Mouse (Mus musculus): ENCODE results near the gene Col4a3.

Gene Col4a3

GRCm38 (mm10) chr1:82686866-82687265 lies 100.1 kb downstream of the Col4a3 start:
- no peak for DNase-seq (ENCODE audit: low spot score)

- no peak for DNase-seq (ENCODE audit: low spot score)
Measured at GRCm38 (mm10) chr1:82687931-82688330, 101.2 kb downstream of the Col4a3 start.

- no peak for DNase-seq (ENCODE audit: low spot score)
Measured at GRCm38 (mm10) chr1:82695915-82696314, 109.2 kb downstream of the Col4a3 start.

GRCm38 (mm10) chr1:82717816-82718512 lies 131.2 kb downstream of the Col4a3 start:
- no peak for DNase-seq (ENCODE audit: low spot score)

GRCm38 (mm10) chr1:82724339-82725025 lies 137.8 kb downstream of the Col4a3 start, which contains the start of gene Mff:
Gene Mff, plus strand, starts transcription at chr1:82724890.
- DNase-seq (ENCODE audit: low spot score), result peak; percentile 90

DNA sequence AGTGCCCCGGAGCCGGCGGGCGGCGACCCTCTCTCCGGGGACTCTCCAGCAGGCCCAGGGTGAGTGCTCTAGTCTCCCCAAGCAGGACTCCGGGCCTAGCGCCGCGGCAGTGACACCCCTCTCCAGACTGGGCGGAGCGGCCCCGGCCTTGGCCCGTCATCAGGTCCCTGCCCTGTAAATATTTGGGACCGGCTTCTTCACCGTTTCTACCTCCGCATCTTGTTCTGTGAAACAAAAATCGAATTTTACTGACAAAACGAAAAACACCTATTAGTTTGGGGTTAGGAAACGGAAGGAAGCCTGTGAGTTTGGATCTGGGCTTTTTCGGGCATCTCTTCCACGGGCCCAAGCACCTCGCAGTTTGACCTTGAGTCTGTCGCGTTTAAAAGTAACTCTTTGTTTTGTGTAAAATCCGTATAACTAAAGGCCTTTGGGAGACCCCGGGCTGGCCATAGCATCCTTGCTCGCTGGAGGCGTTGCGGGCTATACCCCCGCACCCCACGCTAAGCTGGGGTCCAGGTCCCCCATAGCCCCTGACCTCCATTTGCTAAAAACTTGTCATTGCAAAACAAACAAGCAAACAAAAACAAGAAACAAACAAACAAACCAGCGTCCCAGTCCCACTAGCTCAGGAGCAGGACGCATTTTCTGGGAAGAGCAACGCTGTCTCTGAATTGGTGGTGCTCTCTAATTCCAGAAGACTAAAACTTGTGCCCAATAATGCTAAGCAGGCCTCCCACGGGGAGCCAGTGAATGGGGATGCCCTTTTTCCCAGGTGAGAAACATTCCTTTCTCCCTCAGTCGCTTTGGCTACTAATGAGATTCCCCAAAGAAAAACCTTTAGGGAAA lies 138.5 kb downstream of the Col4a3 start:
- DNase-seq (ENCODE audit: low spot score), result peak; percentile 28

DNA sequence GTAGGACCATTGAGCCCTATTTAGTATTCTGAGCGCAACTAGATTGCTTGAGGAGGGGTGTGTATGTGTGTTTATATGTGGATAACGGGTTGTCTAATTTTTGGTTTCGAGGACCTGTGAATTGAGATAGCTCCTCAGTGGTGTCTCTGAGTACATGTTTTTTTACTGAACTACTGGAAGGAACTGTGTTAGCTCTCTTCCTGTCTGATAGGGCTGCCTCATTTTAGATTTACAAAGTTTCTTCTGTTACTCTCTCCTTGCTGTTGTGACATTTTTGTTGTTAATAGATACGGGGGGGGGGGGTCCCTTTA lies 139.1 kb downstream of the Col4a3 start:
- no peak for DNase-seq (ENCODE audit: low spot score)

GRCm38 (mm10) chr1:82726482-82726881 lies 139.8 kb downstream of the Col4a3 start:
- no peak for DNase-seq (ENCODE audit: low spot score)

DNA sequence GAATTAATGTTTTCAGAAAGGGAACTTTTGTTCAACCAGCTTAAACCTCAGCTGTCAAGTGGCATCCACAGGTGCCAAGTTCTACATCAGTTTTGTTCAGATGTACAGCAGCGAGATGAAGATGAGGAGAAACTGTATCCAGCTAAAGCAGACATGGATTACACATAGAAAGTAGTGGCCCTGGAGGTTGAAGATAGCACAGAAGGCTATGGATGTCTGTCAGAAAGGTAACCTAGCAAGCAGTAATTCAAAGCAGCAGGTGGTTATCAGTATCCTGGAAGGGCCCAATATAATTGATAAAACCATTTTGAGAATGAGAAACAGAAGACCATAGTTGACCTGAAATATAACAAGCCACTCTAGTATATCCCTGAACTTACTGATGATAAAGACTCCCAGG lies 146.6 kb downstream of the Col4a3 start:
- no peak for DNase-seq (ENCODE audit: low spot score)

DNA sequence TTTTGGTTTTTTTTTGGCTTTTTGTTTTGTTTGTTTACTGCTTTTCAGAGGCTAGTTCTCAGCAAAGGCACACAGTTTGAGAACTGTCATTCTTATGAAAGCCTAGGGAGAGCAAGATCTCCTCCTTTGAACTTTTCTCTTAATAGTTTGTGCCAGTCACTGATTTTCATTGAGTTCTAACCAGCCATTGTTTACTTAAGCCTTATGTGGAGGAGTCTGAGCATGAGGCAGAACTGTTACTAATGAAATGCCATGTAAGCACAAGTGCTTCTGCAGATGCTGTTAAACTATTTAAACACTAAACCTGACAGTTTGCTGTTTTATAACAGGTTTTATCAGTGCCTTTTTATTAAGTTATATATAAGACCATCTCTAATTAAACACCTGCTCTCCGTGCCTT lies 151.3 kb downstream of the Col4a3 start:
- DNase-seq (ENCODE audit: low spot score), result no peak

GRCm38 (mm10) chr1:82741539-82741938 lies 154.8 kb downstream of the Col4a3 start:
- DNase-seq (ENCODE audit: low spot score), result no peak

GRCm38 (mm10) chr1:82743962-82744361 lies 157.2 kb downstream of the Col4a3 start:
- DNase-seq (ENCODE audit: low spot score), result no peak

DNA sequence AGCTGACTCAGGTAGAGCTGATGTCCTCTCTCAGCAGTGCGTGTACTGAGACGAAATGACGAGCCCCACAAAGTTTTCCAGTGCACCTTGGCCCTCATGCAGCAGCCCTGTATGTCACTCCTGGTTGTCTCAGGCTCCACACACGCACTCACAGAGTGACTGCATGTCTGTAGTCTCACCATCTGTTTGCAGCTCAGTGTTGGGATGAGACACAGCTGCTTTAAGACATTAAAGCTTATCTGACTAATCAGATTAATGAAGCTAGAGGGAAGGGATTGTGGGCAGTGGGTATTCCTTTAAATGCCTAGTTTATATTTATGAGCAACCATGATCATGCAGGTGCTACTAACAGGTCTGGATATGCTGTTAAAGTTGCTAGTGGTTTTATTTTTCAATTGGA lies 159.7 kb downstream of the Col4a3 start:
- DNase-seq (ENCODE audit: low spot score), result no peak

DNA sequence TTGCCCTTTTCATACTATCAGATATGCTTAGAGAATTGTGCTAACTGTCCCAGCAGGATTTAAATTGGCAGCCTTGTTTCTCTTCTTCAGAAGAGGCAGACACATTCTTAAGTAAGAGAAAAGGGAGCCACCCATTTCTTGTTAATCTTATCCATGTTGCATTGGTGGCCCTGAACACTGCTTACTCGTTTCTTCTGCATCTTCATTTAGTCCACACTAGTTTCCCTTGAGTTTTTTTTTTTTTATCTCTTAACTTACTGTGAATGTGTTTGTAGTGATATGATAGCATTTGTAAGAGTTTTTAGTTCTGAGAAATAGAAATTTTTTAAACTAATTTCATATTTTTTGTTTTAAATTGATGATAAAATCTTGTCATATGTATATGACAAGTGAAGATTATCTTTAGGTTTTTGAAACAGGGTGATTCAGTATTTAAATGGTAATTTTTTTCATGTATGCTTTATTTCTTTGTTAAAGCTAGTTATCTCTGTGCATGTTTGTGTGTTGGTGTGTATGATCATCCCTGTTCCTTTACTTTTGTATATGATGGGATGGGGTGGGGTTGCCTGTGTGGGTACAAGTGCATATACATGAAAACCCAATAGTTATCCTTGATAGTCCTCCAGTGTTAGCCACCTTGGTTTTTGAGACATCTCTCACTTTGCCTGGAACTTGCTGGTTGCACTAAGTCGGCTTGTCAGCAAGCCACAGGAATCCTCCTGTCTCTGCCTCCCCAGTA lies 161.2 kb downstream of the Col4a3 start:
- DNase-seq (ENCODE audit: low spot score), result no peak

DNA sequence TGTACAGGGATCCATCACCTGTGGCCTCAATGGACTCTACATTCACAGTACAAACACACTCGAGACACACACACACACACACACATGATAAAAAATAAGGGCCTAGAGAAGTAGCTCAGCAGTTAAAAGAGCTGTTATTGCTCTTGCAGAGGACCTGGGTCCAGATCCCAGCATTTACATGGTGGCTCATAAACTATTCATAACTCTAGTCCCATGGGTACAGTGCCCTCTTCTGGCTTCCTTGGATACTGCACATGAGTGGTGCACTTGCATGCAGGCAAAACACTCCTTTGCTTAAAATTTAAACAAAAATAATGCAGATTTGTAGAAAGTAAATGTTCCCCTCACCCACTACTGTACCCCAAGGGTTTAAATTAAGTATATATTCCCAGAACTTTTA lies 172.8 kb downstream of the Col4a3 start:
- DNase-seq (ENCODE audit: low spot score), result no peak

- DNase-seq (ENCODE audit: low spot score), result no peak
Measured at GRCm38 (mm10) chr1:82761454-82762169, 174.9 kb downstream of the Col4a3 start.

DNA sequence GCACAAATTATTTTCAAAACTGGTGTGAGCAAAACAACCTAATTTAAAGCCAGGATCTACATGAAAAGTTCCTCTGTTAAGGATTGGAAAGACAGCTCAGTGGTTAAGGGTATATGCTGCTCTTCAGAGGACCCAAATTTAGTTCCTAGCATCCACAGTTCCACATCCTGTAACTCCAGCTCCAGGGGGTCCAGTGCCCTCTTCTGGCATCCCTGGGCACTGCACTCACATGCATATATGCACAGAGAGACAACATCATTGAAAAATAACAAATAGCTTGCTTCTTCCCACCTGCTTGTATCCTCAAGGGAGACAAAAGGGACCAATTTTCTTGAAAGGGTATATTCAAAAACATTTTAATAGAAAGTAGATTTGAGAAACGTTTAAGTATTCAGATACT lies 175.6 kb downstream of the Col4a3 start:
- no peak for DNase-seq (ENCODE audit: low spot score)

DNA sequence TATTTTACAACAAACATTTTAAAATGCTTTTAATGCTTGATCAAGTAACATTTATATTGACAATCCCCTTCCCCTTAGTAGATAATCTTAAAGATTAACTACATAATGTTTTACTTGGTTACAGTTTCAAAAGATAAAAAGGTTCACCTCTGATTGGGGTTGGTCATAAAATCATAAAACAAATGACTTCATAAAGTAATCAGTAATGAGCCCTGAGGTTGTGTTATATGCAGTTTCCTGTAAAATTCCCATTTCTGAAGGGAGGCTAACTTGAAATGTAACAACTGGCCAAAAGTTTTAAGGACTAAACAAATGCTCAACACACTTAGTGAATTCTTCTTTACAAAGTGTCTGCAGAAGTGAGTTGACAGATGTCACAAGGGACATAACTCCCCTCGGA lies 179.5 kb downstream of the Col4a3 start:
- no peak for DNase-seq (ENCODE audit: low spot score)

GRCm38 (mm10) chr1:82766641-82767040 lies 179.9 kb downstream of the Col4a3 start:
- no peak for DNase-seq (ENCODE audit: low spot score)

GRCm38 (mm10) chr1:82768269-82768668 lies 181.5 kb downstream of the Col4a3 start, which contains the start of gene Tm4sf20:
Gene Tm4sf20, minus strand, starts transcription at chr1:82768461.
- DNase-seq (ENCODE audit: low spot score), result no peak

DNA sequence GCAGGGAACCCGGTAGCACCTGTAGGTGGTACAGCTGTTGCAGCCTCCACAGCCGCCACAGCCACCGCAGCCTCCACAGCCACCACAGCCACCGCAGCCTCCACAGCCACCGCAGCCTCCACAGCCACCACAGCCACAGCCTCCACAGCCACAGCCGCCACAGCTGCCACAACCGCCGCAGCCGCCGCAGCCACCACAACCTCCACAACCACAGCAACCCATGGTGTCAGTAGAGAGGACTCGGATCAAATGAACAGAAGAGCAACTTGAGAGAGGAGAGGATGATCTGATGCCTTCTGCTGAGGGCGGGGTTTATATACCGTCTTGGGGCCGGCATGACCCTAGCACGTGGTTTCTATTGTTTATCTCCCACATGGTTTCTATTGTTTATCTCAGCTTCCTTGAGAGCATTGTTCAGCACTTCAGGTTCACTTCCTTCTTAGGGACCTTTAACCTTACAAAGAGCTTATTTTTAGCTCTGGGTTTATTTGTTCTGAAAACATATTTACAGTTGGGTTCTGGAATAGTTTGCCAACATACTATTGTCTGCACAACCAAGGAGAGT lies 184.4 kb downstream of the Col4a3 start, which contains the start of gene Gm47791:
Gene Gm47791 (minus strand): TSS at position 222 of the 565 bp plus-strand sequence.
- no peak for DNase-seq (ENCODE audit: low spot score)
